Mouse (Mus musculus): ENCODE data around the gene Lpp.
A peak's percentile ranks its signal among the peaks of the same experiment; 100 is the strongest.

Gene Lpp

GRCm38 (mm10) chr16:24558458-24558857 is 165.2 kb downstream of the Lpp start:
- no peak for DNase-seq (ENCODE audit: low spot score in 2 of 2)

- no peak for DNase-seq (ENCODE audit: low spot score in 2 of 2)
Observed at GRCm38 (mm10) chr16:24559811-24560210, 166.5 kb downstream of the Lpp start.

- DNase-seq (ENCODE audit: low spot score in 2 of 2), result no peak
Observed at GRCm38 (mm10) chr16:24560998-24561397, 167.7 kb downstream of the Lpp start.

- DNase-seq (ENCODE audit: low spot score in 2 of 2), result no peak
Observed at GRCm38 (mm10) chr16:24561602-24562001, 168.3 kb downstream of the Lpp start.

GRCm38 (mm10) chr16:24565311-24565710 is 172.0 kb downstream of the Lpp start:
- no peak for DNase-seq (ENCODE audit: low spot score in 2 of 2)

GRCm38 (mm10) chr16:24566277-24566676 is 173.0 kb downstream of the Lpp start:
- no peak for DNase-seq (ENCODE audit: low spot score in 2 of 2)

GRCm38 (mm10) chr16:24567562-24567961 is 174.3 kb downstream of the Lpp start:
- DNase-seq (ENCODE audit: low spot score in 2 of 2), result no peak

GRCm38 (mm10) chr16:24568061-24568460 is 174.8 kb downstream of the Lpp start:
- DNase-seq (ENCODE audit: low spot score in 2 of 2), result no peak

- DNase-seq (ENCODE audit: low spot score in 2 of 2), result peak; percentile 35 to 44
Observed at GRCm38 (mm10) chr16:24569681-24570080, 176.4 kb downstream of the Lpp start.

GRCm38 (mm10) chr16:24576999-24577398 is 183.7 kb downstream of the Lpp start:
- no peak for DNase-seq (ENCODE audit: low spot score in 2 of 2)

- no peak for DNase-seq (ENCODE audit: low spot score in 2 of 2)
Observed at GRCm38 (mm10) chr16:24577798-24578197, 184.5 kb downstream of the Lpp start.

- no peak for DNase-seq (ENCODE audit: low spot score in 2 of 2)
Observed at GRCm38 (mm10) chr16:24582847-24583246, 189.5 kb downstream of the Lpp start.

GRCm38 (mm10) chr16:24593535-24593934 is 200.2 kb downstream of the Lpp start:
- no peak for DNase-seq (ENCODE audit: low spot score in 2 of 2)

- DNase-seq (ENCODE audit: low spot score in 2 of 2), result no peak
Observed at GRCm38 (mm10) chr16:24594508-24594907, 201.2 kb downstream of the Lpp start.

GRCm38 (mm10) chr16:24595493-24595892 is 202.2 kb downstream of the Lpp start:
- DNase-seq (ENCODE audit: low spot score in 2 of 2), result no peak

- no peak for DNase-seq (ENCODE audit: low spot score in 2 of 2)
Observed at GRCm38 (mm10) chr16:24598567-24598966, 205.3 kb downstream of the Lpp start.

- no peak for DNase-seq (ENCODE audit: low spot score in 2 of 2)
Observed at GRCm38 (mm10) chr16:24599766-24600165, 206.5 kb downstream of the Lpp start.

GRCm38 (mm10) chr16:24600260-24600948 is 207.1 kb downstream of the Lpp start:
- peak; percentile 32 to 35 for DNase-seq (ENCODE audit: low spot score in 2 of 2)

- DNase-seq (ENCODE audit: low spot score in 2 of 2), result no peak
Observed at GRCm38 (mm10) chr16:24603342-24603741, 210.0 kb downstream of the Lpp start.

- DNase-seq (ENCODE audit: low spot score in 2 of 2), result peak; percentile 36 to 40
Observed at GRCm38 (mm10) chr16:24607896-24608457, 214.7 kb downstream of the Lpp start.

GRCm38 (mm10) chr16:24619458-24619857 is 226.2 kb downstream of the Lpp start:
- no peak for DNase-seq (ENCODE audit: low spot score in 2 of 2)

GRCm38 (mm10) chr16:24620021-24620420 is 226.7 kb downstream of the Lpp start:
- no peak for DNase-seq (ENCODE audit: low spot score in 2 of 2)
